Mouse (Mus musculus) fibroblast of lung, adult 2 months (primary cell): ENCODE measurements at regions not wholly inside any gene's neighbourhood (a gene's known extent, or its start where the extent isn't known, plus 50 kb on each side); places are given as distances from the start of the nearest gene placed in this dataset.

Experiments
- DNase-seq: peaks from one replicate; pipeline ENCODE4 v3.0.0-alpha.2; 2011; ENCODE audit warnings: low read depth

- peak; percentile 6 for DNase-seq
Measured at GRCm38 (mm10) chrX:144234457-144234856, 81.0 kb downstream of the A730046J19Rik start.

GRCm38 (mm10) chrX:144265934-144266333, 51.7 kb upstream of the Alg13 start:
- DNase-seq = no peak
